ENCODE assay signal across 8 mouse cellular contexts in genomic region chrX:36225777-36226176, GRCm38 (mm10). TPM values are rescaled to one million over a fixed set of nuclear protein-coding genes. Genes with fewer than 3 reads are reported as not detected.
DNase-seq lines count a peak whose midpoint lies in the region; ATAC-seq and TF ChIP-seq lines count a peak whose summit lies in the region.

No protein-coding gene starts in this region.

- WGBS in hindbrain, embryonic 11.5 days, result 21% methylated on average over 7 of the region's 7 CpGs
- WGBS in hindbrain, embryonic 13.5 days, result 23% methylated on average over 7 of the region's 7 CpGs
- WGBS in forebrain, embryonic 16.5 days, result 19% methylated on average over 7 of the region's 7 CpGs
- WGBS in limb, embryonic 10.5 days, result 20% methylated on average over 7 of the region's 7 CpGs
- 17% methylated on average over 7 of the region's 7 CpGs for WGBS in stomach, postnatal 0 days

- H3K36me3 ChIP-seq in hindbrain, embryonic 11.5 days (ENCODE audit: control insufficient read depth, insufficient read depth, low read length), result no peaks in the 10 kb centered on the region
- no peaks in the 10 kb centered on the region for H3K36me3 ChIP-seq in hindbrain, embryonic 13.5 days
- no peaks in the 10 kb centered on the region for H3K36me3 ChIP-seq in forebrain, embryonic 16.5 days (ENCODE audit: control insufficient read depth, insufficient read depth)
- no peaks in the 10 kb centered on the region for H3K36me3 ChIP-seq in limb, embryonic 10.5 days
- no peaks in the 10 kb centered on the region for H3K36me3 ChIP-seq in stomach, postnatal 0 days (ENCODE audit: control insufficient read depth, insufficient read depth, low read length)

- no peak overlapping the region for H3K9ac ChIP-seq in hindbrain, embryonic 11.5 days (ENCODE audit: low read depth, low read length)
- no peak overlapping the region for H3K9ac ChIP-seq in hindbrain, embryonic 13.5 days
- no peak overlapping the region for H3K9ac ChIP-seq in forebrain, embryonic 16.5 days (replicated peaks; ENCODE audit: low read depth, low read length)
- H3K9ac ChIP-seq in stomach, postnatal 0 days (ENCODE audit: low read length), result no peak overlapping the region

- no peak overlapping the region for H3K4me3 ChIP-seq in hindbrain, embryonic 11.5 days (ENCODE audit: low read depth, low read length)
- H3K4me3 ChIP-seq in hindbrain, embryonic 13.5 days, result no peak overlapping the region
- no peak overlapping the region for H3K4me3 ChIP-seq in forebrain, embryonic 16.5 days (replicated peaks; ENCODE audit: low read length)
- H3K4me3 ChIP-seq in limb, embryonic 10.5 days, result no peak overlapping the region
- no peak overlapping the region for H3K4me3 ChIP-seq in stomach, postnatal 0 days (ENCODE audit: low read depth, low read length)

- no peaks in the 10 kb centered on the region for H3K4me1 ChIP-seq in hindbrain, embryonic 11.5 days (replicated peaks; ENCODE audit: control insufficient read depth, insufficient read depth, low read length)
- H3K4me1 ChIP-seq in hindbrain, embryonic 13.5 days (replicated peaks), result no peaks in the 10 kb centered on the region
- H3K4me1 ChIP-seq in forebrain, embryonic 16.5 days (replicated peaks; ENCODE audit: control insufficient read depth, insufficient read depth, low read length), result no peaks in the 10 kb centered on the region
- no peaks in the 10 kb centered on the region for H3K4me1 ChIP-seq in limb, embryonic 10.5 days
- H3K4me1 ChIP-seq in stomach, postnatal 0 days (replicated peaks; ENCODE audit: control insufficient read depth, insufficient read depth), result no peaks in the 10 kb centered on the region

- no peak overlapping the region for H3K27ac ChIP-seq in hindbrain, embryonic 11.5 days (ENCODE audit: low read depth, low read length)
- H3K27ac ChIP-seq in hindbrain, embryonic 13.5 days, result no peak overlapping the region
- H3K27ac ChIP-seq in forebrain, embryonic 16.5 days (ENCODE audit: low read length), result no peak overlapping the region
- H3K27ac ChIP-seq in limb, embryonic 10.5 days, result no peak overlapping the region
- H3K27ac ChIP-seq in stomach, postnatal 0 days (replicated peaks), result no peak overlapping the region

- H3K4me2 ChIP-seq in hindbrain, embryonic 11.5 days (replicated peaks; ENCODE audit: low read depth, low read length), result no peak overlapping the region
- no peak overlapping the region for H3K4me2 ChIP-seq in hindbrain, embryonic 13.5 days
- H3K4me2 ChIP-seq in forebrain, embryonic 16.5 days (ENCODE audit: low read length), result no peak overlapping the region
- no peak overlapping the region for H3K4me2 ChIP-seq in stomach, postnatal 0 days (replicated peaks; ENCODE audit: low read depth)

- peak; percentile 86 for TF ChIP-seq CTCF in stomach, postnatal 0 days (IDR thresholded peaks at IDR 0.05; ENCODE audit: low read depth)

- DNase-seq in hindbrain, embryonic 11.5 days (ENCODE audit: low spot score), result peak; percentile 73
- DNase-seq in limb, embryonic 10.5 days (ENCODE audit: low spot score), result peak; percentile 71
- DNase-seq in neural tube, embryonic 10.5 days (ENCODE audit: extremely low spot score, low spot score), result peak; percentile 53
- DNase-seq in stomach, postnatal 0 days (ENCODE audit: low spot score), result peak; percentile 71

- ATAC-seq in hindbrain, embryonic 11.5 days (ENCODE audit: low FRiP score), result no peak
- no peak for ATAC-seq in hindbrain, embryonic 13.5 days (ENCODE audit: low FRiP score)
- peak; percentile 56; the same call in 1 of the 2 replicates for ATAC-seq in cerebellum, adult (ENCODE audit: insufficient number of reproducible peaks, low FRiP score, low TSS enrichment)
- ATAC-seq in forebrain, embryonic 16.5 days, result peak; percentile 75
- peak; percentile 69 for ATAC-seq in inflammation-experienced regulatory T-cells, adult 6 months
- no peak for ATAC-seq in stomach, postnatal 0 days (ENCODE audit: low FRiP score, low TSS enrichment)

- H3K27me3 ChIP-seq in hindbrain, embryonic 11.5 days (ENCODE audit: control insufficient read depth, insufficient read depth, low read length), result no peaks in the 10 kb centered on the region
- no peaks in the 10 kb centered on the region for H3K27me3 ChIP-seq in hindbrain, embryonic 13.5 days
- no peaks in the 10 kb centered on the region for H3K27me3 ChIP-seq in forebrain, embryonic 16.5 days (replicated peaks; ENCODE audit: control insufficient read depth, insufficient read depth, low read length)
- H3K27me3 ChIP-seq in limb, embryonic 10.5 days (ENCODE audit: low read depth, poor library complexity, severe bottlenecking), result no peaks in the 10 kb centered on the region
- H3K27me3 ChIP-seq in stomach, postnatal 0 days (ENCODE audit: control insufficient read depth, insufficient read depth, low read length), result no peaks in the 10 kb centered on the region

- H3K9me3 ChIP-seq in hindbrain, embryonic 11.5 days (ENCODE audit: control insufficient read depth, low read length), result no peaks in the 10 kb centered on the region
- no peaks in the 10 kb centered on the region for H3K9me3 ChIP-seq in hindbrain, embryonic 13.5 days
- no peaks in the 10 kb centered on the region for H3K9me3 ChIP-seq in forebrain, embryonic 16.5 days (ENCODE audit: control insufficient read depth, low read length)
- no peaks in the 10 kb centered on the region for H3K9me3 ChIP-seq in limb, embryonic 10.5 days (replicated peaks)
- no peaks in the 10 kb centered on the region for H3K9me3 ChIP-seq in stomach, postnatal 0 days (ENCODE audit: control insufficient read depth, low read length)

- no peak for TF ChIP-seq EP300 in stomach, postnatal 0 days (optimal IDR thresholded peaks at IDR 0.05)

RNA-seq across cellular contexts. Expression of gene Zcchc12, which starts 30.1 kb away (rescaled TPM):
- 29.0 and 30.7 TPM in 2 replicates for polyA plus RNA-seq in hindbrain, embryonic 11.5 days (2014; fragmentation: Nextera tagmentation; extraction: Ambion mirVana)
- polyA plus RNA-seq in hindbrain, embryonic 13.5 days (2015; fragmentation: Nextera tagmentation; extraction: Ambion mirVana), result 175 and 186 TPM in 2 replicates
- polyA plus RNA-seq in forebrain, embryonic 16.5 days (2015; fragmentation: Nextera tagmentation; extraction: Ambion mirVana), result 164 and 300 TPM in 2 replicates
- 1 to 10 TPM in 2 of 3 experiments, under 1 TPM in 1; 0.18 to 3.6 (median 2.2) TPM for polyA plus RNA-seq in inflammation-experienced regulatory T-cells, adult 6 months (2017; shearing (Covaris generic))
- polyA plus RNA-seq in limb, embryonic 10.5 days (2016; fragmentation: Nextera tagmentation; extraction: Ambion mirVana), result 4.4 and 6.0 TPM in 2 replicates
- 12.0 and 12.7 TPM in 2 replicates for polyA plus RNA-seq in stomach, postnatal 0 days (2015; fragmentation: Nextera tagmentation; extraction: Ambion mirVana)

Comparison
In these comparisons a context has a peak if more than half of its experiments do, and no peak if none do; other contexts are left out.
1. ATAC-seq: peak in cerebellum, adult (single experiment), forebrain, embryonic 16.5 days (single experiment) and inflammation-experienced regulatory T-cells, adult 6 months (single experiment); none in hindbrain, embryonic 11.5 days (single experiment), hindbrain, embryonic 13.5 days (single experiment) and stomach, postnatal 0 days (single experiment).
2. Peak in every context shown above with its lines, with median percentiles within 50 percentile points of each other: DNase-seq.